Mouse (Mus musculus) lung, postnatal 10 days (tissue): Measurements from ENCODE around the gene Snx30.

Experiments used
- DNase-seq: peaks from one replicate; pipeline ENCODE4 v3.0.0; 2021

Snx30 gene

GRCm38 (mm10) chr4:59795788-59796455 is 9.7 kb upstream of the Snx30 start:
- DNase-seq: no peak

GRCm38 (mm10) chr4:59800181-59800580 is 5.5 kb upstream of the Snx30 start:
- DNase-seq: no peak

- DNase-seq: no peak
These were observed 4.2 kb upstream of the Snx30 start, which contains the start of gene Inip for GRCm38 (mm10) chr4:59801489-59801888. Inip (minus strand) TSS chr4:59801589.

- no peak for DNase-seq
These were observed 3.5 kb upstream of the Snx30 start for GRCm38 (mm10) chr4:59802107-59802506.

- no peak for DNase-seq
These were observed 2.8 kb upstream of the Snx30 start for GRCm38 (mm10) chr4:59802792-59803191.

- no peak for DNase-seq
These were observed 2.3 kb upstream of the Snx30 start for GRCm38 (mm10) chr4:59803358-59803757.

GRCm38 (mm10) chr4:59804754-59805153 is 886 bp upstream of the Snx30 start:
- no peak for DNase-seq

GRCm38 (mm10) chr4:59805968-59806878 is 583 bp downstream of the Snx30 start:
- peak; percentile 50 for DNase-seq

GRCm38 (mm10) chr4:59806879-59807195 is 1.2 kb downstream of the Snx30 start:
- no peak for DNase-seq

GRCm38 (mm10) chr4:59807521-59807920 is 1.9 kb downstream of the Snx30 start:
- DNase-seq: no peak

GRCm38 (mm10) chr4:59808396-59808795 is 2.8 kb downstream of the Snx30 start:
- peak; percentile 50 for DNase-seq

GRCm38 (mm10) chr4:59814094-59814493 is 8.5 kb downstream of the Snx30 start:
- DNase-seq: no peak

GRCm38 (mm10) chr4:59815121-59815810 is 9.6 kb downstream of the Snx30 start:
- DNase-seq: peak; percentile 86

GRCm38 (mm10) chr4:59816016-59816415 is 10.4 kb downstream of the Snx30 start:
- DNase-seq: peak; percentile 19

- DNase-seq: peak; percentile 67
These were observed 10.8 kb downstream of the Snx30 start for GRCm38 (mm10) chr4:59816477-59816876.

- DNase-seq: no peak
These were observed 12.2 kb downstream of the Snx30 start for GRCm38 (mm10) chr4:59817790-59818189.

- DNase-seq: peak; percentile 9
These were observed 12.9 kb downstream of the Snx30 start for GRCm38 (mm10) chr4:59818498-59818897.

- no peak for DNase-seq
These were observed 13.4 kb downstream of the Snx30 start for GRCm38 (mm10) chr4:59819054-59819472.

GRCm38 (mm10) chr4:59819477-59820022 is 13.9 kb downstream of the Snx30 start:
- DNase-seq: peak; percentile 72

- DNase-seq: no peak
These were observed 15.9 kb downstream of the Snx30 start for GRCm38 (mm10) chr4:59821516-59821915.

GRCm38 (mm10) chr4:59822119-59822518 is 16.5 kb downstream of the Snx30 start:
- DNase-seq: peak; percentile 12

GRCm38 (mm10) chr4:59823470-59823869 is 17.8 kb downstream of the Snx30 start:
- DNase-seq: no peak

GRCm38 (mm10) chr4:59824860-59825259 is 19.2 kb downstream of the Snx30 start:
- no peak for DNase-seq
